Mouse (Mus musculus) lung, adult 2 months (tissue): Measurements from ENCODE around the gene Mrps18a.

Source experiments
- CTCF ChIP-seq: fragments of 200-500 bp; IDR thresholded peaks from 2 replicates; pipeline ENCODE4 v1.5.1; 2011; ENCODE audit warnings: mild to moderate bottlenecking, low read length, control low read depth; ENCODE audit not compliant: insufficient read depth
- POLR2A ChIP-seq: fragments of 200-500 bp; IDR thresholded peaks from 2 replicates; pipeline ENCODE4 v1.6.1; 2011; ENCODE audit warnings: low read depth, mild to moderate bottlenecking, control low read depth, low read length, borderline replicate concordance; ENCODE audit errors: extremely low read depth

DNA sequence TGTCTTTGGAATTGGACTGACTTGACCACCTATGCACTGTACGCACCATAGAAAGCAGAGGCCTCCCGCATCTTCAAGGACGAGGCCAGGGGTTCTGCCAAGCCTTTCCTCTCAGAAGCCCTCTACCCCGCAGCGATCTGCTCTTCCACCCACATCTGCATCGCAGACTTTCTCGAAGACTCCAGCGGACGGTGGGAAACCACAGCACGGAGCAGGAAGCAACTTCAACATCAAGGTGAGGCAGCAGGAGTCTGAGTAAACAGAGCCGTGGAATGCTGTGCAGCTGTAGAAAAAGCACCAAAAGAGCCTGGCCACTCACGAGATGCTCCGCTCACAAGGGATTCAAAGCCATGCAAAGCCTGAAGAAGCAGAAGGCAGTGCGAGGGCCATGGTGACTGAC, 18.9 kb upstream of the Mrps18a start:
- TF ChIP-seq CTCF: no peak
- TF ChIP-seq POLR2A: no peak
